Mouse (Mus musculus) embryo, embryonic 11 days (tissue): Measurements from ENCODE around the gene Pmepa1.

ENCODE experiments used
- DNase-seq: peaks from one replicate; pipeline ENCODE4 v3.0.0-alpha.2; 2015

The Pmepa1 gene

DNA sequence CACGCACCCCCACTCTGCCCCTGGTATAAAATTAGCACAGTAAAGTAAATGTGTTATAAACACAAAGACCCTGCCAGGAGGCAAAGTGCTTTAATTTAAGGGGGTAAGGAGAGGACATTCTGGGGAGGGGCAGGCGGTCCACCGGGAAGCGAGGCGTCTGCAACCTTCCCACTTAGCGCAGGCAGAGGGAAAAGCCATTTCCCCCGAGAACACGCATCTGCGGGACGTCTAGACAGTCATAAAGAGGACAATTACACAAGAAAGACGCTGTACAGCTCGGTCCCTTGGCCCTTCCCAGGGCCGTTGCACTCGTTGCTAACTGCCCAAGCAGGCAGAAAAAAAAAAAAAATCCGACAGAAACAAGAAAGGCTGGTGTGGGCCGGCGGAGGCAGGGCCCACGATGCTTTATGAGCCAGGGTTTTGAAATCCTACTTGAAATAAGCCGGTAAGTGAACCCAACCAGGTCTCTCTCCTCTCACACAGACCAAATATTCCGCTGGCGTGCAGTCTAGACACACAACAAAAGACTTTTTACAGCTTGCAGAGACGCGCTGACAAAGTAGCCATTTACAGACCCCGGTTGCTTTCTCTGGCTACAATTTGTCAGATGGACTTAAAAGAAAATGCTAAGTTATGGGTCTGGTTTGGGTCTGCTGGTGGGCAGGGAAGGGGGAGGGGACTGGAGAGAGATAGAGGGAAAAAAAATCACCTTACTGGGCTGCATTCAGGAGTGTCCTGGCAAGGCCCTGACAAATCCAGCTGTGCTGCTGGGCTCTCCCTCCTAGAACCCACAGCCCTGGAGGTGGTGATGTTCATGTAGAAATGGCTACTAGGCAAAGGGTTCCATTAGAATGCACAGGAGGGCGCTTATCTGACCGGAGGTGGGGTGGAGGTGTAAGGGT, 22.3 kb downstream of the Pmepa1 start:
- DNase-seq, result peak; percentile 79

DNA sequence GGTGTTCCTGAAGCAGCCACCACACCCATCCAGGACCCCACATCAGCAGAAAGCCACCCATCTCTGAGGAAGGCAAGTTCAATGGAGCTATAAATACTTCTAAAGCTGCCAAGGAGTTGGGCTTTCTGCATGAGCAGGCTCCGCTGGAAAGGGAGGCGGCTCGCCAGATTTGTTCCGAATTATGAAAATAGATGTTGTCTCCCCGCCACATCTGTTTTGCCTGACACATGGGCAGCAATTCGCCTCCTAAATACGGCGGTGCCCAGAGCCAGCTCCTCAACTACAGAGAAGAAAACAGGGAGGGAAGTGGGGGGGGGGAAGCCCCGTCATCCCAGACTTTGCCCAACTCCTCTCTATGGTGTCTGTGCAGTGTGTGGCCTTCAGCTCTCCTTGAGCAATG, 24.7 kb downstream of the Pmepa1 start:
- DNase-seq, result no peak

DNA sequence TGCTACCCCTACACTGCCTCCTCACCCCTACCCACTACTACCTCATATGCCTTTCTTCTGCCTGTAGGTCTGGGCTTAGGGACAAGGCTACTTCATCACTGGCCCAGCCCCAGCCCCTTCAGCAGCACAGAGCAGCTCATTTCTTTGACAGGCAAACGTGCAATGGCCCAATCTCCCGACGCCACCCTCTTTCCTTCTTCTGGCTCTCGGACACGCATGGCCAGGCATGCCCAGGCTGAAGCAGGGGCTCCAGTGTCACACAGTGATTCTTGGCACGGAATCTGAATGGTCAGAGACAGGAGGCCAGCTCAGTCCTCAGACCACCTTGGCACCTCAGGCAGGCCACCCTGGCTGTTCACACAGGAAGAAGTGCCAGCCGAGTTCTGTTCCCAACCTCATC, 25.2 kb downstream of the Pmepa1 start:
- DNase-seq, result no peak

DNA sequence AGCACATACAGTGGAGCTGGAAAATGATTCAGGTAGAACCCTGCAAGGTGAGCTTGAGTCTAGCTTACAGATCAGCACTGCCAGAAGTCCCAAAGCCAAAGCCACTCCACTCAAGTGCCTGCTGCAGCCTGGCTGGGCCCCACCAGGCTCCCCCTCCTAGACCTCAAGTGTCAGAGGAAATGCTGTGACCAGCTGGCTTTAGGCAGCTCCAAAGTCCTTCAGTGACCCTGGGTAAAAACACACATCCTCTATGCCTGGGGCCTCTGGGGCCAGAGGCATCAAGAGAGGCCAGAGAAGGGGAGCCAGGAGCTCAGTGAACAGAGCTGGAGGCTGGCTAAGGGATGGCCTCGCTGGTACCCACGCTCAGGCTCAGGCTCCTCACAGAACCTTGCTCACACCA, 25.9 kb downstream of the Pmepa1 start:
- DNase-seq, result no peak

DNA sequence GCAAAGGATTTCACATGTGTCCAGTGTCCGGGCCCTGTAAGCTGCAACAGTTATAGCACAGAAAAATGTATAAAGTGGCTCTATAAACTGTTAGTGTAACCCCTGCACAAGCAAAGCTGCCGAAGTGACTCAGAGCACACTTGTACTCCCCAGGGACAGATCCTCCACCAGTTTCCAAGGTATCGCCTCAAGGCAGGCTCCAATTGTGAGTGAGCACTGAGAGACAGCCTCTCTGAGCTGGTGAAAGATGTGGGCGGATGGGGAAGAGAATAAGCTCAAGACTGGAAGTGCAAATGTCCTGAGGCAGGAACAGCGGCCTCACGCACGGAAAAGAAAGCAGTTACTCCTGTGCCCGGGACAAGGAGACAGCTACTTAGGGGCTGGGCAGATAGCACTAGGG, 26.4 kb downstream of the Pmepa1 start:
- DNase-seq, result no peak

DNA sequence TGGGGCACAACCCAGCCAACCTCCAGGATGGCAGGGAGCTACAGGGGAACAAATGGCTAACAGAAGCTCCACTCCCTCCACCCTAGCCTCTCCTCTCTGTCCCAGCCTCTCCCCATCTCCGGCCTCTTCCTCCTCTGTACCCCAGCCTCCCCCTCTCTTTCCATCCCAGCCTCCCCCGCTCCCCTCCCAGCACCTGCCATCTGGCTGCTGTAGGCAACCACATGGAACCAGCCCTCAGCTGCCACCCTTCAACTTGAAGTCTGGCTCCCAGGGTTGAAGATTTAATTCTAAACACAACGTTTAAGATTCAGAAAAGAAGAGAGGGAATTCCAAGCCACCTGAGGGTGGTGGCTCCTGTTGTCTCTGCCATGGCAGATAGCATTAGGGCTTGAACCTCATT, 26.9 kb downstream of the Pmepa1 start:
- DNase-seq, result no peak

DNA sequence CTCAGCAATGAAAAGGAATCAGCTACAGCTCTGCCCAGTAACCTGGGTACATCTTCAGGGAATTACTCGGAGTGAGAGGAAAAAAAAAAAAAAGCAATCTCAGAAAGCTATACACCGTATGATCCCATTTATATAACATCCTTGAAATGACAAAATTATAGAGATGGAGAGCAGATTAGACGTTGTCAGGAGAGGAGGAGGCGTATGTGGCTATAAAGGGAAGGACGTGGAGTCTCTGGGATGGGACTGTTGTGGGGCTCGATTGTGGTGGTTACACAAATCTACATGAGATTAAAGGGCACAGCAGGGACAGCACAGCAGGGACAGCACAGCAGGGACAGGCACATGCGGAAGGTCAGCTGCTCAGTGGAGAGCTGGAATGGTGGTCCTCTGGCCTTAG, 27.5 kb downstream of the Pmepa1 start:
- no peak for DNase-seq

DNA sequence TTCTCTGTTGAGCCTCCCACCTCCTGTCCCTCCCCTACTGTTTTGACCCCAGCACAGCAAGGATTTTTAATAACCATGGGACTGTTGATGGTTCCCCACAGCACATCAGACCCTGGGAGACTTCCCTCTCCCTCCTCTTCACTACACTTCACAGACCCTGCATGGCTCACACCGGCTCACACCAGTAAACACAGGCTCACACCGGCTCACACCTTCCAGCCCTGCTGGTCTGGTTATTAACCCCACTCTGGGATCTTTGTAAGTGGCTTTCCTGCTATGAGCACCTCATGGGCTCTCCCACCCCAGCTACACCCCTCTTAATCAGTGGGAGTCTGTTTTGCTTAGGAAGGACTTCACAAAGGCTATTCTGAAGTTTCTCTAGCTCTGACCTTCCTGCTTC, 28.4 kb downstream of the Pmepa1 start:
- DNase-seq, result no peak

DNA sequence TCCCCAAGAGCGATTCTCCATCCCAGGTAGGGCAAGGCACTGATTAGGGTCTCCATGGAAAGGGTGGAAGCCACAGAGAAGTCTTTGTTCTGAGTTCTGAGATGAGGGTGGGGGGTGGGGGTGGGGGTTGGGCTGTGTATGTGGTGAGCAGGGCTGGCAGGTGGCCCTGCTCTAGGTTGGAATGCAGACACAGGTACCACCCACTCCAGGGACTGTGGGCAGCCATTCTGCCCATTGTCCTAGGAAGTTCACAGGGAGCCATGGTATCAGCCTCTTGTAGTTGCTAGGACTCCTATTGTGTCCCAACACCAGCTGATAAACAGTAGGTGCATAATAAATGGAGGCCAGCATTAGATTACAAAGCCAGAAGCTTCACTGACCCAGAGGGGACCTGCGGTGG, 29.1 kb downstream of the Pmepa1 start:
- no peak for DNase-seq

DNA sequence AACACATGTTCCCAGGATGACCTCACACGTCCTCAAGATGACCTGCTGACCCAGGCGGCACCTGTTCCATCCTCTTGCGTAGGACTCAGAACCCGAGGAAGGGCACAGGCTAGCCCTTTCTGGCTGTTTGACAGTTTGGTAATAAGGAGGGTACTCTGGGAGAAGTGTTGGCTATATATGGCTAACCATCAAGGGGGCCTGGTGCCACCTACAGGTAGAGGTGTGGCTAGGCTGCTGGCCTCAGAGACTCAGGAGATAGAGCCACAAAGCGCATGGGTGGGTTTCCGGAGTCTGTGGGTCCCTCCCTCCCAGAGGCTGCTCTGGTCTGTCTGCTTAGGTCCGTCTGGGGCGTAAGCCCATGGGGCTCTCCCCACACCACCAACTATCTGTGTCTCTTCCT, 29.6 kb downstream of the Pmepa1 start:
- no peak for DNase-seq

DNA sequence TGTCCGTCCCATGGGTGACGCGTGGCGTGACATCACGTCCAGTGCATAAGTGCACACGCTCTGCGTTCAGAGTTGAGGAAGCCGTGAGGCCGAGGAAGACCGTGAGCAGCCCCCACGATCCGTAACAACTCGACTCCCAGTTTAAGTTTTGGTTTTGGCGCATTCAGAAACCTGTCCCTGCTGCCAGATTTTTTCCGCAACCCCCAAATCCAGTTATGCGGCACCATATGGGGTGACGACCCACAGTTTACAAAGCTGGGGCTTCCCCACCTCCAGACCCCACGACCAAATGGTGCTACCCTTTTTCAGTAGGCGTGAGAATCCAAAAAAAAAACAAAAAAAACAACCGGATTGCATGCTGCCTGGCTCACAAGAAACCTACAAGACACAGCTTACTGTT, 31.1 kb downstream of the Pmepa1 start:
- no peak for DNase-seq

DNA sequence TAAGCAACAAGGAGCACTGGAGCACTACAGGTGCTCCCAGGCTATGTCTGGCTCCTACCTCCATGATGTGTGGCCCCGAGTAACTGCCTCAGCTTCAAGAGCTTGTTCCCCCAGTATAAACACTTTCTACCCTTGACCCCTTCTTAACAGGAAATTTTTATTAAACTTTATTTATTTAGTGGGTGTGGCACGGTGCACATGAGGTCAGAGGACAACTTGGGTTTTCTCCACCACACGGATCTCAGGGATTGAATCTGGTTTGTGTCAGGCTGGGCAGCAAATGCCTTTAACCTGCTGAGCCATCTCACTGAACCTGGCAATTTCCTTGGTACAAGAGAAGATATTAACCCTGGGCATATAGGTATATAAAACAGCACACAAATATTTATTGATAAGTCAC, 32.2 kb downstream of the Pmepa1 start:
- no peak for DNase-seq

DNA sequence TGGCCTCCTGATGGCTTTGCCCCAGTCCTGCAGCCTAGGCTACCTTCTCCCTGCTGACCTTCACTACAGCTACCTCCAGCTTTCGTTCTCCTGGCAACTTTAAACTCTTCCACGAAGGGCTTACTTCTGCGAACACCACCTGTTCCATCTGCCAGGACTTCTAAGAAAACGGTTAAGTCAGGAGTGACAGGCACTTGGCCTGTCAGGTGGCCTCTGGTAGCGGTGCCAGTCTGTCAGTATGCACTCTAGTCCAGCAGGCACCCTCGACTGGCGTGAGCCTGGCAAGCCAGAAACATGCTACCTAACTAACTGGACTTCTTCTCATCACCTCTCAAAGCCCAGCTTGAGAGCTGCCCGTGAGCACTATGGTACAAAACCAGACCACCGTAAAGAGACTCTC, 32.7 kb downstream of the Pmepa1 start:
- no peak for DNase-seq

DNA sequence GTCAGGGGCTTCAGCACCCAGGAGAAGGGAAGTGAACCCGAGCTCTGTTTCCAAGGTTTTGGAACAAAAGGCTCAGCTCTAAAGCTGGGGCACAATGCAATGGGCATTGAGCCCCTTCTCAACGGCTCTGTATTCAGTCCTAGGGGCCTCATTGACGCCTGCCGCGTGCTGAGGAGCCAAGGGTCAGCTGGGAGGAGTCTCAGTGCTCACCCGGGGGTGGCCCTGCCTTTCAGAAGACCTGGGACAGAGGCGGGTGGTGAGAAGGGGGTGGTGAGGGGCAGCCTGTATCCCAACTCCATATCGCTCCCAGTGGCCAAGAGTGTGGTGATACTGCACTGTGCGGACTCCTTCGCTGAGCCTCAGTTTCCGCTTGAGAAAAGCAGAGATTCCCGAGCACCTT, 33.5 kb downstream of the Pmepa1 start:
- peak; percentile 77 for DNase-seq

DNA sequence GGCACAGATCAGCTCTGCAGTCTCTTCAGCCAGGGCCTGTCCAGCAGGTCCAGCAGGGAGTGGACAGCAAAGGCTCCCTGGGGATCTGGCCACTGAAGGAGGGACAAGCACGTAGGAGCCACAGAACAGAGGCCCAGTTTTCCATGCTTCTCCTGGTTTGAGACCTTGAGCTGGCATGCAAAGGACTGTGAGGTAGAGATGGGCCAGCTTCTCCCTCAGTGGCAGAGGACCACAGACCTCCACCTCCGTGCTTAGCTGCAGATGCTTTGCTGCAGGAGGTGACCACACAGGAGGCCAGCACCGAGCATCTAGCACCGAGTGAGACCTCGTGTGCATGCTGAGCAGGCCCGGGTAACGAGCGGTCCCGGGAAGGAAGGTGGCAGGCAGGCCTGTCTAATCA, 35.6 kb downstream of the Pmepa1 start:
- DNase-seq, result no peak

DNA sequence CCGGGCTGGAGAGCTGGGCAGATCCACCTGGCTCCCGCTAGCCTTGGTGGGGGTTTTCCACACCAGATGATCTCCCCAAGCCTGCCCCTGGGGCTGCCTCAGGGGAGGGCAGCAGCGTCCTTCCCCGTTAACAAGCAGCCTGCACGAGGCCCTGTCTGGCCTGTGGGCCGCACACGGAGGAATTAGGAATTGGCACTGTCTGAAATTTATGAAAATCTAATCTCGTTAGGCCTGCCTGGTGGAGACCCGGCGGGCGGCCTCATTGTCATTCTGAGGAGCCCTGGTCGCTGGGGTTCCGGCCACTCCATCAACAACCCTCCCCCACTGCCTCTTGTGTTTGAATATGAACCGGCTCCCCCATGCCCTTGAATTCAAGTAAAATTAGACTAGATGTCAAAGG, 37.8 kb downstream of the Pmepa1 start:
- peak; percentile 72 for DNase-seq

DNA sequence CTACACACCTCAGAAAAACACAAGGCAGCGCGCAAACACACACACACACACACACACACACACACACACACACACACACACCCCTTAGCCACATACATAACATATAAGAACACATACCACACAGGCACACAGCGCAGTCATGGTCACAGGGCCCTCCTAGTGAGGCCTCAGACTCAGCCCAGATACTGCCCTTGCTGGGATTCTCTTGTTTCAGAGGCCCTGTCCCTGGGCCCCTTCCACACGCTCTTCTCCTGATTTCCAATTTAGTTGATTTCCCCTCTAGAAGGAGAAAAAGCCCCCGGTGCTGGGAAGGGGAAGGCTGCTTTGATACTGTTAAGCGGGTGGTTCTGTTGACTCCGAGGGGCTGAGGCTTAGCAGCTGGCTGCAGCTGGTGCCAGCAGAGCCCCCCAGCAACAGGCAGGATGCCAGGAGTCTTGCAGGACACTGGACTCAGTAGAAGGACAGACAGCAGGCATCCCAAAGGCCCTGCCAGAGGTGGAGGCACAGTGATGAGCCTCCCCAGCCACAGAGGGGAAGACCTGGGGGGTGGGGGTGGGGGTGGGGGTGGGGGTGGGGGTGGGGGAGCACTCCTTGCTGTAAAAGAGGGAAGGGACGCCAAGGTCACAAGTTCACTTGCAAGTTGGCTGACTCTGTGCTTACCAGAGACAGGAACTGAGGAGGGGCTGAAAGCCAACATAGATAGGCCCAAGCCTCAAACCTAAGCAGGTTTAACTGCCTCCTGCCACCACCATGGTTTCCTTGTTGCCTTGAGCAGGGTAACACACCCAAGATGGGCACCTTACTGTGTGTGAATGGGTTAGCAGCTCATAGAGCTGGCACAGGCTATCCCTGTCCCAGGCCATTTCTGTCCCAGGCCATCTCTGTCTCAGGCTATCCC, 40.6 kb downstream of the Pmepa1 start:
- no peak for DNase-seq

DNA sequence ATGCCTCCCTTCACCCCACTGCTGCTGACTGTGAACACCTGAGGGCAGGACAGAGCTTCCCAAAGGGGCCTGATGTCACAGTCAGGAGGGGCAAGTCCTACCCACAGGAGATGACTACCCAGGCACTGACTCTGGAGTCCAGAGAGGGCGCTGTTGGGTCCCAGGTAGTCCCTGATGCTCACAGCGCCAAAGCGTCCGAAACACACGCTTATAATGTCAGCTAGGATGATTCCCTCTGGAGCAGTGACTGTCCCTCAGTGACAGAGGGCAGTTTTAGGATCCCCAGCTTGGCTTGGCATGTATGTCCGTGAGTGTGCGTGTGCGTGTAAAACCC, 43.6 kb downstream of the Pmepa1 start:
- DNase-seq, result no peak

DNA sequence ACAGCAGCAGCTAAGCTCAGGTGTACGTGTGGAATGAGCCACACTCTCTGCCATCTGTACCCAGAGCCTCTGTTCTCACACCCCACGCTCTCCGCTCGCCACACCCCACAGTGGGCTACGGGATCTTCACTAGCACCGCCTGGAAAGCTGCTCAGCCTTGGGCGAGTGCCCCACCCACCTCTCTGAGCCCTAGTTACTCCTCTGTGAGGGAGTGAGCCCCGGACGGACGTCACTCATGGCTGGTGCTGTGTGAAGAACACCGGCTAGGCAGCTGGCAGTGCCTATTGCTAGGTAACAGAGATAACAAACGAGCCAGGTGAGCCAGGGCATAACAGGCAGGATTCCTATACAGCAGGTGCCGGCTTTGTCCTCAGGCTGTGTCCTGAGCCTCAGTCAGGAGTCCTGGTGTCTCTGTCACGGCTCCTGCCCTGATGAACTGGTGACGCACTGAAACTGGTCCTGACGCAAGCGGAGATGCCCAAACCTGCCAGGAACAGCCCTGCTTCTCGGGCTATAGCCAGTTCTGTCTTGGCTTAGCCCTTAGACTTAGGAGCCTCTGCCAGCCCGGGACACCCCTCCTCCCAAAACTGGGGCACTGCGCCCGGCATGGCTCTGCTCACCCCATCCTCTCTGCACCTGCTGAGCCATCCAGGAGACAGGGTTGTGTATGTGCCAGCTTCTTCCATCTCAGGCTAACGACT, 44.1 kb downstream of the Pmepa1 start:
- DNase-seq, result no peak

DNA sequence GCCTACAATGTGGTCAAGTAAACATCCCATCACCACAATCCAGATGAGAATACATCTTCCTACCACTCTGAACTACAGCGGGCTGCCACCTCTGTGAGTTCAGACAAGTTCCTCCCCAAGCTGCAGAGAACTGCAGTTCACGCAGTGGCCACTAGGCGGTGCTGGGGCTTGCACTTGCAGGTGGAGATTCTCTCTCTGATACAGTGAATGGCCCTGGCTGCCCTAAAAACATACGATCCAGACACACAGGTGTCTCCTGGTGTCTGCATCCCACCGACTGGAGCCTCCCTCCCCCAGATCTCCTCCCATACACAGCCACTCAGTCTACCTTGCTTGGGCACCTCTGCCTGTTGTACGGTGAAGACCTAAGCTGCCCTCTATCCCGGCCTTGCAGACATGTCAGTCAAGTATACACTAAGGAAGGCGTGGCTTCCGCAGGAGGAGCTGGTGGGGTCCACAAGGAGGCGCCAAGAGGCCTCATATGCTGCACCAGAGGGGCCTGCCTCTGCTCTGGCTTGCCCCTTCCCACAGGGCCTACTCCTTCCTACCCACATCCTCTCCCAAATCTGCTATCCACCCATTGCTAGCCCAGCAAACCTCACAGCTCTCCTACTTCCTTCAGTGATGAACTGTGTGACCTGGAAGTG, 46.6 kb downstream of the Pmepa1 start:
- DNase-seq, result peak; percentile 89

DNA sequence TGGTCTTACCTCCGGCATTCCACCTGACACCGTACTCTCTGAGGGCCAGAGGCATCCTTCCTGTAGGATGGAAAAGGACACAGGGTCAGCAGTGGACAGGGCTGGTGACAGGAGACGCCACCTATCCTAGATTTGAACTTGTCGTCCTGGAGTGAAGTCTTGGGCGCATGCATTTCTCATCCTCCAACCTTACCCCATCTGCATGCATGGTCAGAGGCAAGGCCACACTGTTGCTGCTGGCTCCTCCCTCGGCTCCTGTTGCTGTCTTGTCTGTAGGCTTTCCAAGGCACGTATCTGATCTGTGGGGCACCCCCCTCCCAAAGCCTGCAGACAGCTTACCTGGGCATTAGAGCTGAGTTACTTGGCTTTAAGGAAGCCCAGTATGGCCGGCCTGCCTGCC, 47.8 kb downstream of the Pmepa1 start:
- DNase-seq, result no peak

DNA sequence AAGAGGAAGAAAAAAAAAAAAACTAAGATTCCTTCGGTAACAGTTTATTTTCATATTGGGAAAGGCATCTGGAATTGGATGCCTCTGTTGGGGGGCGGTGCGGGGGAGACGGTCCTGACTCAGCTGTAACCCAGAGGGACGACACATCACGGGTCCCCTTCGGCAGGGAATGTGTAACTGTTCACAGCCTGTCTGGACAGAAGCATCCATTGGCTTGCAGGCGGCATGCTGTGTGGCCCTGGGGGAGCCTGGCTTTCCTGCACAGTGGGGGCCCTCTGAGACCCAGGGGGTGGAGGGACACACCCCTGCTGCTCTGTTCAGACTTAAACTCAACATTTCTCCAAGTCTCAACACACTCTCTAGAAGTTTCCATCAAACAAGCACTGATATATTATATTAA, 49.5 kb downstream of the Pmepa1 start:
- DNase-seq, result no peak

DNA sequence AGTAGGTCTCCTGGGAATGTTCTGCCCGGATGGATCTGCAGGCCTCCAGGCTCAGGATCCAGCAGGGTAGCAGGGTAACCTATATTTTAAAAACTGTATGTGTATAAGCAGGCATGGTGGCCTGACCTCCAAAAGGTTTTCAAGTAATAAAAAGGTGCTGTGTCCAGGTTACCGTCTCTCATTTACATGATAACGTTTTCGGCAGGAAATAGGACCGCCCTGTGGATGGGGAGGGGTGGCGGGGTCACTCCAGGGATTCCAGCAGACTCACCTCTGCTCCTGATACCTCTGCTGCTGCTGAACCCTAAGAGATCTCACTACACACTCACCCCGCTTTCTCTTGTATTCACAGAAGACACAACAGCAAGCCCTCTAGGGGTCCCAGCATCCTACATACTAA, 50.4 kb downstream of the Pmepa1 start:
- no peak for DNase-seq
